Mouse (Mus musculus) heart, embryonic 13.5 days (tissue): ENCODE data around the gene Ccdc183. TPM values are rescaled to one million over a fixed set of nuclear protein-coding genes. Genes with fewer than 3 reads are reported as not detected.

Experiments used
- ATAC-seq: fragments of 200-750 bp; cut with Nextera tagmentation; 2 replicates; pipeline ENCODE4 v1.8.0; 2017; ENCODE audit warnings: moderate TSS enrichment; ENCODE audit not compliant: insufficient number of reproducible peaks, low FRiP score, low TSS enrichment; ENCODE audit errors: extremely low read depth
- H3K27ac ChIP-seq: fragments of 300-500 bp; sonication (generic); replicated peaks from 2 replicates; pipeline ENCODE4 v1.5.1; 2015; ENCODE audit warnings: moderate library complexity, mild to moderate bottlenecking, inconsistent platforms
- H3K27me3 ChIP-seq: fragments of 300-500 bp; sonication (generic); replicated peaks from 2 replicates; pipeline ENCODE4 v1.6.1; 2015; ENCODE audit warnings: mild to moderate bottlenecking, inconsistent platforms
- H3K36me3 ChIP-seq: fragments of 300-500 bp; sonication (generic); 2 replicates; pipeline ENCODE4 v1.6.1; 2015; ENCODE audit warnings: mild to moderate bottlenecking, inconsistent platforms
- H3K4me1 ChIP-seq: fragments of 300-500 bp; sonication (generic); 2 replicates; pipeline ENCODE4 v1.6.1; 2015; ENCODE audit warnings: inconsistent platforms
- H3K4me2 ChIP-seq: fragments of 300-500 bp; sonication (generic); 2 replicates; pipeline ENCODE4 v1.6.1; 2015; ENCODE audit warnings: inconsistent platforms, mild to moderate bottlenecking, moderate library complexity
- H3K4me3 ChIP-seq: fragments of 300-500 bp; sonication (generic); 2 replicates; pipeline ENCODE4 v1.5.1; 2015; ENCODE audit warnings: moderate library complexity, mild to moderate bottlenecking, inconsistent platforms
- H3K9ac ChIP-seq: fragments of 300-500 bp; sonication (generic); 2 replicates; pipeline ENCODE4 v1.6.1; 2015; ENCODE audit warnings: inconsistent platforms, mild to moderate bottlenecking, moderate library complexity
- H3K9me3 ChIP-seq: fragments of 300-500 bp; sonication (generic); 2 replicates; pipeline ENCODE4 v1.6.1; 2016; ENCODE audit warnings: inconsistent platforms
- WGBS: fragments of 180-500 bp; shearing (Covaris S2); methylation state at CpG from one replicate; pipeline ENCODE4 v1.1.7; 2015; ENCODE audit warnings: mixed read lengths; 5-methylcytosine and 5-hydroxymethylcytosine counted together
- polyA plus RNA-seq: library from polyadenylated mRNA; unstranded; fragments of >200 nt; fragmentation: Nextera tagmentation; extraction: Ambion mirVana; gene quantifications from 2 replicates; pipeline ENCODE4 v1.2.1, GENCODE M21; 2015

Gene Ccdc183
- 0.11 and 0.13 TPM in 2 replicates for polyA plus RNA-seq

DNA sequence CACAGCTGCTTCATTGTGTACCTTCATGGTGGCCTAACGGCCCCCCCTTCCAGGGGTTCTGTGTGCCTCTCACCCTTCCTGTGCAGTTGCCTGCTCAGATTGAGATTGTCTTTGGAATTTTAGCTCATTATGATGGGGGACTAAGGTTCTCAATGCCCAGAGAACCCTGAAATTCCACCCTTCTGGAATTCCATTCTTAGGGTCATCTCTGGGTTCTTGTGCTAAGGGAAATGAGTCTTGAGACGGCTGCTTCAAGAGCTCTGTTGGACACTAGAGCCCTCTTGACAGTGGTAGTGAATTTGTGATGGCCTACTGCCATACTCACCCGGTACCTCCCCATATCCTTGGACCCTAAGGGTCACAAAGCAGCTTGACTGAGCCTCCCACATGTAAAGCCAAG, at the start of gene Ccdc183:
Gene Ccdc183, minus strand, starts transcription at position 101 of the 400 bp plus-strand sequence.
- 61% methylated on average over 3 of the region's 3 CpGs for WGBS
- Histone ChIP-seq H3K27ac (no peak within 1 kb of the TSS), H3K27me3 (peaks cover 73% of the 10 kb centered on the region), H3K9ac (no peak within 1 kb of the TSS), H3K4me3 (no peak within 1 kb of the TSS), H3K4me1 (peaks cover 23% of the 10 kb centered on the region), H3K9me3 (no peaks in the 10 kb centered on the region), H3K4me2 (peak within 1 kb of the TSS; percentile 42; the same call in 1 of the 2 replicates), H3K36me3 (no peaks in the 10 kb centered on the region)
- ATAC-seq: no peak

DNA sequence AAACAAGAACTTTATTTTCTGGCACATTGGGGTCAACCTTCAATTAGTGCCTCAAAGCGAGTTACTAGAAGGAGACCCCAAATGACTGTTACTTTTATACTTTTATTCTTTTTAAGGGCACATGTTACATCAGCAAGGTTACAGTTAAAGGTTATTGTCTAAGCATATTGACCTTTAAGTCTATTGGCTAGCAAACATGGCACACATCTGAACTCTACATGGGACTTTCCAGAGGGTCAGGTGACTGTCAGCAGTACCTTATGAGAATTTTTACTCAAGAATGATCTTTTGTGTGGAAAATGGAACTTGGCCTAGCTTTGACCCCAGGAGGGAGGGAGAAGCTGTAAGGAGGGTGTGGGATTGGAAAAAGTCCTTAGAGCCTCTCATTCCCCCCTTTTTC, 49.0 kb upstream of the Ccdc183 start:
- no peaks in the 10 kb centered on the region for H3K9me3 ChIP-seq
- no peak overlapping the region for H3K4me2 ChIP-seq
- ATAC-seq: no peak
- H3K27ac ChIP-seq: no peak overlapping the region
- H3K9ac ChIP-seq: no peak overlapping the region
- H3K27me3 ChIP-seq: peaks cover 5% of the 10 kb centered on the region; the same call in 1 of the 2 replicates
- WGBS: 53% methylated on average over 1 of the region's 1 CpGs
- H3K4me3 ChIP-seq: no peak overlapping the region
- no peaks in the 10 kb centered on the region for H3K4me1 ChIP-seq
- no peaks in the 10 kb centered on the region for H3K36me3 ChIP-seq

DNA sequence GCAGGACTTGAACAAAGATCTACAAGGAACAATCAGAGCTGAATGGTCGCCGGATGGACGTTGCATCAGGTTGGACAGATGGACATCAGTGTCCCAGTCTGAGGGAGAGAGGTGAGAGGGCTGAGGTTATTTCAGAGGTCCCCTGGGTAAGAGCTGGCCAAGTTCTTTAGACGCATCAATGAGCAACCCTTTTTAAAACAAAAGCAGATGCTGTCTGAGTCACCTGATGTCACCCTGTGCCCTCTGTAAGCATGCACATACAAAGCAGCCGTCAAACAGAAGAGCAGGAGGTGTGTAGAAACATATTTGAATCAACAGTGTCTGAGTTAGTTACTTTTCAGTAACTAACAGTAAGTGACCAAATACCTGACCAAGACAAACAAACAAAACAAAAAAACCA, 46.6 kb upstream of the Ccdc183 start:
- Histone ChIP-seq H3K4me2 (no peak overlapping the region), H3K27ac (no peak overlapping the region), H3K9ac (no peak overlapping the region), H3K9me3 (no peaks in the 10 kb centered on the region), H3K27me3 (peaks cover 5% of the 10 kb centered on the region; the same call in 1 of the 2 replicates), H3K4me1 (no peaks in the 10 kb centered on the region), H3K4me3 (no peak overlapping the region), H3K36me3 (no peaks in the 10 kb centered on the region)
- WGBS: 76% methylated on average over 5 of the region's 5 CpGs
- ATAC-seq: no peak

DNA sequence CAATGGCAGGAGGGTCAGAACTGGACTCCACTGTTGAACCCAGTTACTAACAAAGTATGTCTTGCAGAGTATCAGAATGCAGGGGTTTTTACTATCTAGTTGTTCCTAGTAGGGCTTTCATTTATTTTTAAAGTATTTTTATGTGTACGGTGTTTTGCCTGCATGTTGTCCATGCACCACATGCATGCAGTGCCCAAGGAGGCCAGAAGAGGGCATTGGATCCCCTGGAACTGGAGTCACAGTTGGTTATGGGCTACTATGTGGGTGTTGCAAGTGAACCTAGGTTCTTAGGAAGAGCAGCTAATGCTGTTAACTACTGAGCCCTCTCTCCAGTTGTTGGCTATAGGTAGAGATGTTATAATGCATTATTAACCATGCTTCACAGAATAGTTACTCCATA, 46.0 kb upstream of the Ccdc183 start:
- 68% methylated on average over 1 of the region's 1 CpGs for WGBS

DNA sequence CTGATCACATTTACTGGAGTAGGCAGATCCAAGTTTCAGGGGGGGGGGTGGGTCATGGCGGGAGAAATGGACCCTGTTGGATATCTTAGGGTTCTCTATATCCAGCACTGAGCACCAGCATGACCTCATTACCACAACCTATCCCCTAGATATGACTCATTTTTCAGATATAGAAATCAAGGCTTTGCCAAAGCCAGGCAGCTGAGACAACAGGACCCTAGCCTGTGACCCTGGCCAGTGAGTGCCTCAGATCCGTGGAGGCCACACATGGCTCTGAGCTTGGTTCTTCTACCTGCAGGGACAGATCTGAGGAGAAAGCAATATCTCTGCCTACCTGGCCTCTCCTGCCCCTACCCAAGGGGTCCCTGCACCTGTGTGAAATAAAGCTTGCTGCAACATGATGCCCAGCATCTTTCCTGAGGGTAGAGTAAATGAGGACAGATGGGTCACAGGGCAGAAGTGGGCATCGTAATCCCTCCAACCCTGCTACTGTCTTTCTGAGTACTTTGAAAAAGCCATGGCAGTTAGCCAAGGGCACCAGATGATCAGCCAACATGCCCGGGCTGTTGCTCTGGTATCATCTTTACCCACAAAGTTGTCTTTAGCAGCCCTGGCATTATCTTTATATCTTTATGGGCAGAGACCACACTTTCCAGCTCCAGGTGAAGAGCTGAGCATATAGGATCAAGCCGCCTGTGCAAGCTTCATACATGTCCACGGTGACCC, 43.9 kb upstream of the Ccdc183 start:
- WGBS: 72% methylated on average over 6 of the region's 6 CpGs
- H3K9ac ChIP-seq: no peak overlapping the region
- no peaks in the 10 kb centered on the region for H3K27me3 ChIP-seq
- no peak overlapping the region for H3K4me3 ChIP-seq
- no peak for ATAC-seq
- H3K4me1 ChIP-seq: no peaks in the 10 kb centered on the region
- H3K4me2 ChIP-seq: no peak overlapping the region
- no peak overlapping the region for H3K27ac ChIP-seq
- no peaks in the 10 kb centered on the region for H3K9me3 ChIP-seq
- H3K36me3 ChIP-seq: no peaks in the 10 kb centered on the region

More for the DNA sequence above, 46.0 kb upstream of the Ccdc183 start:
- Histone ChIP-seq H3K9me3 (no peaks in the 10 kb centered on the region), H3K4me2 (no peak overlapping the region), H3K9ac (no peak overlapping the region), H3K4me1 (no peaks in the 10 kb centered on the region), H3K4me3 (no peak overlapping the region), H3K27ac (no peak overlapping the region), H3K27me3 (peaks cover 5% of the 10 kb centered on the region; the same call in 1 of the 2 replicates), H3K36me3 (no peaks in the 10 kb centered on the region)
- ATAC-seq: no peak

DNA sequence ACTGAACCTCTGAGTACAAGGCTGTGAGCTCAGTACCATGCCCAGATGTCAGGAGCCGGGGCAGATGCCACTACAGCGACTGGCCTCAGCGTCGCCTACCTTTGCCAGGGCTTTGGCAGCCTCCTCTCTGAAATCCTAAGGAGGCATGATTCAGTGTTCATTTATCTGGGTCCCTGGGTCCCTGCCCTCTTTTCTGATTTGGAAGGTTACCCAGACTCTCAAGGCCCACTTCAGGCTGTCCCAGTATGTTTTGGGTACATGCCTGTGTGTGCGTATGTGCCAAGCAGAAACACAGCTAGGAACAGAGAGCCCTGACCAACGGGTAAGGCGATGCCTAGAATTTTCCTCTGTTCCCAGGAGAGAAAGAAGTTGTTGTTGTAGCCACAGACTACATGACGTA, 42.8 kb upstream of the Ccdc183 start:
- Histone ChIP-seq H3K36me3 (no peaks in the 10 kb centered on the region), H3K4me2 (no peak overlapping the region), H3K9me3 (no peaks in the 10 kb centered on the region), H3K4me3 (no peak overlapping the region), H3K27me3 (peaks cover 7% of the 10 kb centered on the region; the same call in 1 of the 2 replicates), H3K27ac (no peak overlapping the region), H3K9ac (no peak overlapping the region), H3K4me1 (no peaks in the 10 kb centered on the region)
- 80% methylated on average over 8 of the region's 8 CpGs for WGBS
- no peak for ATAC-seq

DNA sequence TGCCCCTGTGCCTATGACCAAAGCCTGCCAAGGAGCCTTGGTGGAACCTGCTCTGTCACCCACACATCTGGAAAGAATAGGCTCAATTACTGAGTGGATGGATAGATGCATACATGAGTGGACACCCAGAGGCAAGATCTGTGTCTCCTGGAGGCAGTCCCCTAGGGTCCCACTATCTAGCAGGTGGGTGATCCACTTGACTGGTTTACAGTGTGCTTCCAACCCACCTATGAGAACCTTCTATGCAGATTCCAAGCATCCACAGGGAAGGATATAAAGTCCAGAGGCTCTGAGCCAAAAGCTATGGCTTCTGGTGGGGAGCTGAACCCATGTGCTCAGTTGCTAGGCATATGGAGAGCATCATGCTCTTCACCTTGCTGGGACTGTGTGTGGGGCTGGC, 40.2 kb upstream of the Ccdc183 start, which contains the start of gene Lcn5:
Gene Lcn5, plus strand, starts transcription at position 301 of the 400 bp plus-strand sequence.
- ATAC-seq: no peak

DNA sequence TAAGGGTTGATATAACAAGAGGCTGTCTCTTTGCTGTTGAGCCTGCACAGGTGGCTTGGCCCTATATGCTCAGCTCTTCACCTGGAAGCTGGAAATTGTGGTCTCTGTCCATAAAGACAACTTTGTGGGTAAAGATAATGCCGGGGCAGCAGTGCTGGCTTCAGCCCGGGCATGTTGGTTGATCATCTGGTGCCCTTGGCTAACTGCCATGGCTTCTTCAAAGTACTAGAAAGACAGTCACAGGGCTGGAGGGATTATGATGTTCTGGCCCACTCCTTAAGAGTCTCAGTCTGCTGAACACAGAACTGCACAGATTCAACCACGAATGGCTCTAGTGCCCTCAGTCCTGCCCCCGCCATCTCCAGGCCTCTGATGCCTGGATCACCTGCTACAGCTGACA, 39.8 kb upstream of the Ccdc183 start:
- no peak for ATAC-seq
- H3K9me3 ChIP-seq: no peaks in the 10 kb centered on the region
- H3K4me2 ChIP-seq: no peak overlapping the region
- no peaks in the 10 kb centered on the region for H3K4me1 ChIP-seq
- no peak overlapping the region for H3K4me3 ChIP-seq
- no peak overlapping the region for H3K27ac ChIP-seq
- H3K27me3 ChIP-seq: peaks cover 23% of the 10 kb centered on the region
- WGBS: 67% methylated on average over 4 of the region's 4 CpGs
- no peak overlapping the region for H3K9ac ChIP-seq
- no peaks in the 10 kb centered on the region for H3K36me3 ChIP-seq

More for the DNA sequence above, 40.2 kb upstream of the Ccdc183 start, which contains the start of gene Lcn5:
- H3K9ac ChIP-seq: no peak within 1 kb of the TSS
- H3K9me3 ChIP-seq: no peaks in the 10 kb centered on the region
- H3K4me2 ChIP-seq: no peak within 1 kb of the TSS
- H3K4me1 ChIP-seq: no peaks in the 10 kb centered on the region
- no peak within 1 kb of the TSS for H3K27ac ChIP-seq
- peaks cover 23% of the 10 kb centered on the region for H3K27me3 ChIP-seq
- no peaks in the 10 kb centered on the region for H3K36me3 ChIP-seq
- H3K4me3 ChIP-seq: no peak within 1 kb of the TSS

DNA sequence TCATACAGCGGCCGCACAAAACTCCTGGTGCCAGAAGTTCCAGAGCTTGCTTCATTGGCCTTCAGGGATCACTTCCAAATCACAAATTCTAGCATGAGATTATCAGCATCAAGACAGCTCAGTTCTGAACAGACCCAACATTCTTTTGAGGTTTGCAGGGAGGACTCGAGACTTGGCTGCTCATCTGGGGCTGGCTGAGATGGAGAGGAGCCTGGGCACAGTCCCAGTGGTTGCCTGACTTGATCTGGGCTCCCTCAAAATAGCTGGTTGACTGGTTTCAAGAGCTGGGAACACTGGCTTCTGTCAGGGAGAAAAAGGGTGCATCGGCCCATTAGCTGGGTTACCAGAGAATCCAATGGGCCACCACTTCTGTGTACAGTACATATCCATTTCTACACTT, 39.2 kb upstream of the Ccdc183 start:
- H3K4me2 ChIP-seq: no peak overlapping the region
- no peaks in the 10 kb centered on the region for H3K4me1 ChIP-seq
- no peak for ATAC-seq
- no peak overlapping the region for H3K4me3 ChIP-seq
- no peak overlapping the region for H3K27ac ChIP-seq
- H3K9ac ChIP-seq: no peak overlapping the region
- no peaks in the 10 kb centered on the region for H3K9me3 ChIP-seq
- H3K27me3 ChIP-seq: peaks cover 23% of the 10 kb centered on the region
- H3K36me3 ChIP-seq: no peaks in the 10 kb centered on the region
- 73% methylated on average over 4 of the region's 4 CpGs for WGBS

DNA sequence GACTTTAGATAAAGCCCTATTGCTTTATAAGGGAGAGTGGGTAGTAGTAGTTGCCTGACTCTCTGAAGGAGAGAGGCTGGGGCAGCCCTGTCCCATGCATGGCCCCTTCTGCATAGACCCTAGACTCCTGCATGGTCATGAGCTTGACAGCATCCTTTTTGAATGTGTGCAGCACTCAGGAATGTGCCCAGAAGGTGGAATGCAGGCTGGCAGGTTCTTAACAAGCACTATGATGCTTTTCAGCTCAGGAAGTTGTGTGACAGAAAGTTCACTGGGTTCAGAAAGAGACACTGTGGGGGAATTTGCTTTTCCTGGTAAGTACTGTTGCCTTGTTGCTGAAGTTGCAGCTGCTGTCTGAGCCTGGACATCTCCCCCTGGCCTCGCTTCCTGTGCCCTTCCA, 37.0 kb upstream of the Ccdc183 start:
- H3K27me3 ChIP-seq: peaks cover 28% of the 10 kb centered on the region
- H3K27ac ChIP-seq: no peak overlapping the region
- WGBS: 38% methylated on average over 1 of the region's 1 CpGs
- no peaks in the 10 kb centered on the region for H3K36me3 ChIP-seq
- no peak overlapping the region for H3K4me2 ChIP-seq
- no peak for ATAC-seq
- no peaks in the 10 kb centered on the region for H3K9me3 ChIP-seq
- no peak overlapping the region for H3K9ac ChIP-seq
- H3K4me3 ChIP-seq: no peak overlapping the region
- no peaks in the 10 kb centered on the region for H3K4me1 ChIP-seq

DNA sequence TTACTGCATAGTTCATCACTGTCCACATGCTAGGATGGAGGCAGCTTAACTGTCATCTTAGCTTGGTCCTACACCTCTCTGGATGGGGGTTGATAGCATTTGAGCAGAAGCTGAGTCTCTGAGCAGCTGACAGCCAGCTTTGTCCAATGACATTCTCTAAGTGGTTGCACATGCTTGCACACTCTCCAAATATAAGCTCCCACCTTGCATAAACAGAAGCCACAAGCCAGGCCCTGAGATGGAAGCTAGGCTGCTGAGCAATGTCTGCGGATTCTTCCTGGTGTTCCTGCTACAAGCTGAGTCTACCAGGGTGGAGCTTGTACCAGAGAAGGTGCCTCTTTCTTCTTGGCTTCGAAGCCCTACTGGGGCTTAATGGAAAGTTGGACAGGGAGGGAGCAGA, 35.4 kb upstream of the Ccdc183 start, which contains the start of gene Lcn8:
Gene Lcn8, plus strand, starts transcription at position 219 of the 400 bp plus-strand sequence.
- no peak for ATAC-seq
- 64% methylated on average over 2 of the region's 2 CpGs for WGBS
- peaks cover 28% of the 10 kb centered on the region for H3K27me3 ChIP-seq
- H3K4me3 ChIP-seq: no peak within 1 kb of the TSS
- no peak within 1 kb of the TSS for H3K4me2 ChIP-seq
- H3K9me3 ChIP-seq: no peaks in the 10 kb centered on the region
- no peak within 1 kb of the TSS for H3K27ac ChIP-seq
- no peaks in the 10 kb centered on the region for H3K36me3 ChIP-seq
- H3K4me1 ChIP-seq: no peaks in the 10 kb centered on the region
- no peak within 1 kb of the TSS for H3K9ac ChIP-seq

DNA sequence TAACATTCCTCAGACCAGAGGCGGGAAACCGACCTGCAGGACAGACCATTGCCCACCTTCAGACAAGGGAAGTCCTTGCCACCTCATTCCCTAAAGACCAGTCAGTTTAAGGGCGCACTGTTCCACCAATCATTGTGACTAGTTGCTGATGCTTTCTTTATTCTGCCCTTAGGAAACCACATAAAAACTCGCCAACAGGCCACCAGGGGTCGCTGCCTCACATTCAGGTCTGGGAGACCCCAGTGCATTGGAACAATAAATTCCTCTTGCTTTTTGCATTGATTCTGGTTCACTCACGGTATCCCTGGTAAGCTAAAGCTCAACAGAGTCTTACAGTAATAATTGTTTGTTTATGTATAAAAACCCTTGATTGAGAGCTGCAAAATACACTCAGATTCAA, 22.4 kb upstream of the Ccdc183 start:
- Histone ChIP-seq H3K4me1 (no peaks in the 10 kb centered on the region), H3K4me3 (no peak overlapping the region), H3K36me3 (no peaks in the 10 kb centered on the region), H3K27ac (no peak overlapping the region), H3K27me3 (no peaks in the 10 kb centered on the region), H3K4me2 (no peak overlapping the region), H3K9ac (no peak overlapping the region), H3K9me3 (no peaks in the 10 kb centered on the region)
- WGBS: 13% methylated on average over 6 of the region's 6 CpGs
- no peak for ATAC-seq
